Mouse (Mus musculus) thymus, postnatal 36 days (tissue): ENCODE data around the gene Usp17le.
"Not testable (repeated sequence)": the region's sequence is repeated elsewhere in the genome, so short reads cannot be mapped to it uniquely, and the experiment has no call there.

Source experiments
- DNase-seq, 2 experiments: peaks; one replicate each; pipeline ENCODE4 v3.0.0; 2022; ENCODE audit warnings: mixed read lengths in 2 of 2

The Usp17le gene

GRCm38 (mm10) chr7:104777370-104777769 is at the start of gene Usp17le:
Gene Usp17le, minus strand, starts transcription at chr7:104777470.
- DNase-seq, result not testable (repeated sequence)

GRCm38 (mm10) chr7:104810335-104810734 is 33.1 kb upstream of the Usp17le start:
- not testable (repeated sequence) for DNase-seq

GRCm38 (mm10) chr7:104790796-104791195 is 13.5 kb upstream of the Usp17le start:
- no peak for DNase-seq
